11 mouse cellular contexts compared by ENCODE assay signal in the genomic region with DNA sequence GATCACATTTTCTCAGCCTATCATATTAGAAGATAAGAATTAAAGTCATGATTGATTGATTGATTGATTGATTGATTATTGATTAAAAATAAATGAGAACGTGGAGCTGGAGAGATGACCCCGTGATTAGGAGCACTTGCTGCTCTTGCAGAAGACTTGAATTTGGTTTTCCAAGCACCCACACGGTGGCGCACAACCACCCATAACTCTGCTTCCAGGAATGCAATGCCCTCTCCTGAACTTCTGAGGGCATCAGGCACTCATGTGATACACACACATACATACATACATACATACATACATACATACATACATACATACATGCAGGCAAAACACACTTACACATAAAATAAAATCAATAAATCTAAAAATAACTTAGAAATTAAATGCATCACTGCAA. TPM values are rescaled to one million over a fixed set of nuclear protein-coding genes. Genes with fewer than 3 reads are reported as not detected.
A peak's percentile ranks its signal among the peaks of the same experiment; 100 is the strongest.
DNase-seq lines count a peak whose midpoint lies in the region; ATAC-seq and TF ChIP-seq lines count a peak whose summit lies in the region.
"Had no signal": no experiment of that assay in that cellular context is flagged by ENCODE, and none has a peak within 500 bp of the region (broad histone marks: within the 10 kb centered on the region; RNA-seq: fewer than 3 reads in every experiment).

No protein-coding gene starts in this region.

- H3K36me3 ChIP-seq in liver, embryonic 11.5 days (ENCODE audit: control insufficient read depth, insufficient read depth, low read length), result no peaks in the 10 kb centered on the region
- H3K36me3 ChIP-seq: lung, embryonic 15.5 days had no signal

- H3K27ac ChIP-seq in cerebellum, adult 2 months (ENCODE audit: insufficient read depth, low read length), result no peak overlapping the region
- no peak overlapping the region for H3K27ac ChIP-seq in liver, embryonic 11.5 days (ENCODE audit: low read depth, low read length)
- H3K27ac ChIP-seq: lung, embryonic 15.5 days had no signal

- H3K4me3 ChIP-seq in cerebellum, adult 2 months (replicated peaks; ENCODE audit: insufficient read depth, low read depth, low read length), result no peak overlapping the region
- H3K4me3 ChIP-seq in liver, embryonic 11.5 days (ENCODE audit: low read depth, low read length), result no peak overlapping the region
- H3K4me3 ChIP-seq: lung, embryonic 15.5 days had no signal

- WGBS in cerebellum, adult 2 months, result 71% methylated on average over 4 of the region's 4 CpGs
- WGBS in liver, embryonic 11.5 days, result 46% methylated on average over 4 of the region's 4 CpGs

- H3K4me2 ChIP-seq in liver, embryonic 11.5 days, result no peak overlapping the region
- H3K4me2 ChIP-seq: lung, embryonic 15.5 days had no signal

- DNase-seq in cerebellum, adult 2 months, result no peak
- DNase-seq in cerebellum, postnatal 36 days, result no peak
- DNase-seq in liver, result peak; percentile 25
- DNase-seq in liver, embryonic 11.5 days (ENCODE audit: low spot score), result no peak
- DNase-seq in embryo, embryonic 10.5 days (ENCODE audit: low spot score), result peak; percentile 28
- peak; percentile 25 to 38 for DNase-seq in lung, postnatal 4 days
- DNase-seq in natural killer cell, adult 2 months (ENCODE audit: low spot score in 2 of 2), result no peak
- no peak for DNase-seq in left cerebral cortex, adult 18-20 months (ENCODE audit: low spot score in 2 of 2)

- no peak for TF ChIP-seq POLR2A in cerebellum, adult 2 months (IDR thresholded peaks at IDR 0.05; ENCODE audit: borderline replicate concordance, insufficient read depth, low read length)

- peak; percentile 37; the same call in 1 of the 2 replicates for TF ChIP-seq CTCF in cerebellum, adult 2 months (IDR thresholded peaks at IDR 0.05; ENCODE audit: borderline replicate concordance, insufficient read depth, low read depth, low read length)

- H3K9me3 ChIP-seq in liver, embryonic 11.5 days (ENCODE audit: control insufficient read depth, low read length), result no peaks in the 10 kb centered on the region
- H3K9me3 ChIP-seq: lung, embryonic 15.5 days had no signal

- no peaks in the 10 kb centered on the region for H3K4me1 ChIP-seq in cerebellum, adult 2 months (ENCODE audit: control insufficient read depth, insufficient read depth, low read length)
- H3K4me1 ChIP-seq in liver, embryonic 11.5 days (replicated peaks; ENCODE audit: control insufficient read depth, insufficient read depth, low read length), result no peaks in the 10 kb centered on the region
- H3K4me1 ChIP-seq: lung, embryonic 15.5 days had no signal

- no peaks in the 10 kb centered on the region for H3K27me3 ChIP-seq in cerebellum, adult 2 months (ENCODE audit: control insufficient read depth, insufficient read depth, low read length)
- no peaks in the 10 kb centered on the region for H3K27me3 ChIP-seq in liver, embryonic 11.5 days (replicated peaks; ENCODE audit: control insufficient read depth, insufficient read depth, low read length)
- H3K27me3 ChIP-seq: lung, embryonic 15.5 days had no signal

- no peak for ATAC-seq in liver, embryonic 11.5 days (replicated peaks; ENCODE audit: low FRiP score)
- ATAC-seq: forebrain, embryonic 16.5 days; inflammation-experienced regulatory T-cells, adult 6 months had no signal

- no peak overlapping the region for H3K9ac ChIP-seq in liver, embryonic 11.5 days (ENCODE audit: low read depth, low read length)
- H3K9ac ChIP-seq: lung, embryonic 15.5 days had no signal

RNA-seq across cellular contexts. Expression of a gene that starts 45.6 kb away (rescaled TPM):
- 1.8 and 3.0 TPM in 2 replicates for polyA plus RNA-seq in cerebellum, adult 2 months (2012; rRNA removed)
- 0.44 and 0.51 TPM in 2 replicates for polyA plus RNA-seq in liver, embryonic 11.5 days (2014; fragmentation: Nextera tagmentation; extraction: Ambion mirVana)
- 1 to 10 TPM; 2.9 to 5.3 TPM for total RNA-seq in left cerebral cortex, adult 18-20 months (2021)
- polyA plus RNA-seq: forebrain, embryonic 16.5 days had no signal

Comparison
In these comparisons a context has a peak if more than half of its experiments do, and no peak if none do; other contexts are left out.
1. DNase-seq: peak in liver (single experiment), embryo, embryonic 10.5 days (single experiment) and lung, postnatal 4 days (2 of 2); none in cerebellum, adult 2 months (0 of 2), cerebellum, postnatal 36 days (0 of 2), liver, embryonic 11.5 days (single experiment), natural killer cell, adult 2 months (0 of 2) and left cerebral cortex, adult 18-20 months (0 of 2).